Mouse (Mus musculus) E14TG2a.4 (cell line): ENCODE data around the gene Nudt14.
A peak's percentile ranks its signal among the peaks of the same experiment; 100 is the strongest.

ENCODE experiments used
- H3K27me3 ChIP-seq: 2 replicates; pipeline ENCODE4 v1.6.1; 2014; ENCODE audit warnings: low read length, control low read depth; ENCODE audit not compliant: insufficient read depth
- H3K36me3 ChIP-seq: 2 replicates; pipeline ENCODE4 v1.6.1; 2014; ENCODE audit warnings: low read length, control low read depth; ENCODE audit not compliant: insufficient read depth
- H3K4me1 ChIP-seq: replicated peaks from 2 replicates; pipeline ENCODE4 v1.6.1; 2014; ENCODE audit warnings: low read depth, low read length, control low read depth
- H3K4me3 ChIP-seq: replicated peaks from 2 replicates; pipeline ENCODE4 v1.5.1; 2014; ENCODE audit warnings: mild to moderate bottlenecking, low read length
- H3K9me3 ChIP-seq: 2 replicates; pipeline ENCODE4 v1.6.1; 2014; ENCODE audit warnings: low read length, control low read depth
- CTCF ChIP-seq: conservative IDR thresholded peaks from 2 replicates; pipeline ENCODE4 v1.5.1; 2014; ENCODE audit warnings: low read length
- NANOG ChIP-seq: IDR thresholded peaks from 2 replicates; pipeline ENCODE4 v1.6.1; 2014; ENCODE audit warnings: borderline replicate concordance, low read length, mixed read lengths
- POU5F1 ChIP-seq: IDR thresholded peaks from 2 replicates; pipeline ENCODE4 v1.6.1; 2014; ENCODE audit warnings: low read length, borderline replicate concordance

Gene Nudt14

GRCm38 (mm10) chr12:112898351-112898750 lies 43.6 kb downstream of the Nudt14 start:
- H3K36me3 ChIP-seq, result no peaks in the 10 kb centered on the region
- H3K27me3 ChIP-seq, result peaks cover 22% of the 10 kb centered on the region

GRCm38 (mm10) chr12:112897522-112898212 lies 44.3 kb downstream of the Nudt14 start:
- Histone ChIP-seq H3K36me3 (no peaks in the 10 kb centered on the region), H3K4me3 (no peak overlapping the region), H3K9me3 (peaks cover 14% of the 10 kb centered on the region), H3K4me1 (peaks cover 9% of the 10 kb centered on the region; the same call in 1 of the 2 replicates), H3K27me3 (peaks cover 26% of the 10 kb centered on the region)
- TF ChIP-seq POU5F1 (no peak), CTCF (no peak), NANOG (no peak)

More at GRCm38 (mm10) chr12:112898351-112898750, 43.6 kb downstream of the Nudt14 start:
- H3K4me1 ChIP-seq, result peaks cover 9% of the 10 kb centered on the region; the same call in 1 of the 2 replicates
- peaks cover 8% of the 10 kb centered on the region; the same call in 1 of the 2 replicates for H3K9me3 ChIP-seq
- peak overlapping the region; percentile 35; the same call in 1 of the 2 replicates for H3K4me3 ChIP-seq
- TF ChIP-seq POU5F1 (no peak), NANOG (no peak), CTCF (no peak)

DNA sequence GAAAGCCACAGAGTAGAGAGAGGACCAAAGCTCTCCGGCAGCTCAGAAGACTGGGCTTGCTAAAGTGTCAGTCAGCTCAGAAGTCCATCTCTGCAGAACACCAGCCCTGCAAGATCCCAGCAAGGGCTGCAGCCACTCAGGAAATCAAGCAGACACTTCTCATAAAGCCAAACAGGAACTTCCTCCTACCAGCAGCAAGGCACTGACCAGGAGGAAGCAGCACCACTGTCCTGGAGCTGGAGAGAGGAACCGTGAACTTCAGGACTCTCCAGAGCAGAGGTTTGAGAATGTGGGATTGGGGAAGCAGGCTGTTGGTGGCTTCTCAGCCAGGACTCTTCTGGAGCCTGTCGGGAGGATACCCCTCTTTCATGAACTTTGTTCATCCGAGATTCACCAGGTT lies 47.0 kb downstream of the Nudt14 start:
- H3K27me3 ChIP-seq, result peaks cover 26% of the 10 kb centered on the region

DNA sequence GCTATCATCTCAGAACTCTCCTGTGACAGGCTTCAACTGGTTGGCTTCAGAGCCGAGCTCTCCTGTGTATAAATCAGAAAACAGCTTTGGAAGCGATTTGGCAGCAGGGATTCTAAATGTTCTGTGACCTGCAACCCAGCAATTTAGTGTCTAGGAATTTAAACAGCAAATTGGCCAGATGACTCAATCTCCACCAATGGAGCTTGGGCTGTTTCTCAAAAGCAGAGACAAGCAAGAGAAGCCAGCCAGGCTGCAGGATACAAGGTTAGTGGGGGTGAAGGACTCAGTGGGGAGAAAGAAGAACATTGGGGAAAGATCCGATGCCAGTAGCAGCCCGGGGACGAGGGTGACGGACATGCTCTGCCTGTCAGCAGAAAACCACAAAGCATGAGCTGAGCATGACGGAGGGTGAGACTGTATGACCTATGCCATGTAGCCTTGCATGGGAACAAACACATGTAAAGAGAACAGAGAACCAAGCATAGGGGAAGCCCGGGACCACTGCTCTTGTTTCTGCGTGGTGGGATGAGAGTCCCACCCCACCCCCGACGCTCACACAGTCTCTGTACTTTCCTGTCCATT lies 47.5 kb downstream of the Nudt14 start:
- peaks cover 43% of the 10 kb centered on the region for H3K9me3 ChIP-seq
- no peak for TF ChIP-seq CTCF
- TF ChIP-seq NANOG, result no peak
- no peak for TF ChIP-seq POU5F1
- peaks cover 26% of the 10 kb centered on the region for H3K27me3 ChIP-seq
- H3K4me3 ChIP-seq, result no peak overlapping the region
- H3K36me3 ChIP-seq, result no peaks in the 10 kb centered on the region
- peaks cover 9% of the 10 kb centered on the region; the same call in 1 of the 2 replicates for H3K4me1 ChIP-seq

More for the DNA sequence above, 47.0 kb downstream of the Nudt14 start:
- Histone ChIP-seq H3K9me3 (peaks cover 40% of the 10 kb centered on the region), H3K4me3 (no peak overlapping the region), H3K36me3 (no peaks in the 10 kb centered on the region), H3K4me1 (peaks cover 9% of the 10 kb centered on the region; the same call in 1 of the 2 replicates)
- no peak for TF ChIP-seq NANOG
- TF ChIP-seq POU5F1, result no peak
- TF ChIP-seq CTCF, result no peak

DNA sequence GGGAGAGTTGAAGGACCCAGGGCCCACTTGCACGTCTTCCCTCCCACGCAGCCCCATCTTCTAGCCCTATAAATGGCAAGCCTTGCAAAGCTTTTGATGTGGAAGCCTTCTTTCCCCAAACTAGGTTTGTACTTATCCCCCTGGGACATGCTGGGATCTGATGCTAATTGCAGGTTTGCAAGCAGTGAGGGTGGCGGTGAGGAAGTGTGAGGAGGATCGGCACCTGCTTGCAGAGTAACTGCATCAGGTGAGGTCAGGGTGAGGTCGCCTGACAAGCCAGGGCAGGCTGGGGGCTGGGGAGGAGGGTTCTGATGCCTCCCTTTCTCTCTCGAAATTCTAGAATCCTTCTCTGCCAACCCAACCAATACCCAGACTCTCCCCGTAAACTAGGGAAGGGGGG lies 56.5 kb downstream of the Nudt14 start:
- Histone ChIP-seq H3K4me3 (no peak overlapping the region), H3K4me1 (peaks cover 5% of the 10 kb centered on the region), H3K27me3 (peaks cover 9% of the 10 kb centered on the region), H3K9me3 (peaks cover 40% of the 10 kb centered on the region), H3K36me3 (no peaks in the 10 kb centered on the region)
- TF ChIP-seq POU5F1, result no peak
